In genomic region chr8:89956482-89957020, GRCm38 (mm10) we compare ENCODE assay signal across 21 mouse cellular contexts.
DNase-seq lines count a peak whose midpoint lies in the region; ATAC-seq lines count a peak whose summit lies in the region.
"Had no signal": no experiment of that assay in that cellular context is flagged by ENCODE, and none has a peak within 500 bp of the region (broad histone marks: within the 10 kb centered on the region; RNA-seq: fewer than 3 reads in every experiment).

No protein-coding gene starts in this region.

- ATAC-seq in heart, embryonic 13.5 days (ENCODE audit: extremely low read depth, insufficient number of reproducible peaks, low FRiP score, low TSS enrichment) = peak; percentile 61; the same call in 1 of the 2 replicates
- ATAC-seq in midbrain, embryonic 14.5 days (ENCODE audit: low FRiP score, low TSS enrichment) = no peak
- ATAC-seq: inflammation-experienced regulatory T-cells, adult 6 months; liver, postnatal 0 days; lung, postnatal 0 days had no signal

- H3K9ac ChIP-seq in heart, embryonic 13.5 days = no peak overlapping the region
- H3K9ac ChIP-seq in midbrain, embryonic 14.5 days (replicated peaks; ENCODE audit: low read length) = no peak overlapping the region
- H3K9ac ChIP-seq: hindbrain, embryonic 13.5 days; liver, postnatal 0 days had no signal

- no peak overlapping the region for H3K4me3 ChIP-seq in heart, embryonic 13.5 days
- no peak overlapping the region for H3K4me3 ChIP-seq in midbrain, embryonic 14.5 days (replicated peaks; ENCODE audit: low read depth, low read length)
- H3K4me3 ChIP-seq: hindbrain, embryonic 13.5 days had no signal

- peak; percentile 4 for DNase-seq in embryo, embryonic 10.5 days (ENCODE audit: low spot score)
- no peak for DNase-seq in embryo, embryonic 10 days (ENCODE audit: low spot score)
- no peak for DNase-seq in heart, postnatal 14 days
- peak; percentile 9 for DNase-seq in layer of hippocampus, adult 11-12 months (ENCODE audit: low spot score)
- no peak for DNase-seq in layer of hippocampus, adult 9-10 months (ENCODE audit: low spot score)
- DNase-seq in midbrain, embryonic 14.5 days = no peak
- no peak for DNase-seq in embryo, embryonic 9.5 days (ENCODE audit: extremely low spot score)
- DNase-seq: adrenal gland, postnatal 14 days; cerebellum, adult 9-10 months; gastrocnemius, postnatal 14 days; kidney, adult 2 months; liver, postnatal 0 days; right cerebral cortex, postnatal 4 days; thymus, postnatal 25 days had no signal

- WGBS in heart, embryonic 13.5 days = 27% methylated on average over 11 of the region's 11 CpGs
- 28% methylated on average over 11 of the region's 11 CpGs for WGBS in midbrain, embryonic 14.5 days

- peak overlapping the region; percentile 81 for H3K27ac ChIP-seq in heart, embryonic 13.5 days (replicated peaks)
- H3K27ac ChIP-seq in midbrain, embryonic 14.5 days (replicated peaks; ENCODE audit: low read depth, low read length) = no peak overlapping the region
- H3K27ac ChIP-seq: hindbrain, embryonic 13.5 days; kidney, postnatal 0 days; macrophage had no signal

- H3K27me3 ChIP-seq in heart, embryonic 13.5 days (replicated peaks) = no peaks in the 10 kb centered on the region
- no peaks in the 10 kb centered on the region for H3K27me3 ChIP-seq in midbrain, embryonic 14.5 days (ENCODE audit: control insufficient read depth, insufficient read depth, low read length)
- H3K27me3 ChIP-seq: hindbrain, embryonic 13.5 days had no signal

- peaks cover 9% of the 10 kb centered on the region; the same call in 1 of the 2 replicates for H3K9me3 ChIP-seq in heart, embryonic 13.5 days
- H3K9me3 ChIP-seq in midbrain, embryonic 14.5 days (ENCODE audit: control insufficient read depth, low read length) = no peaks in the 10 kb centered on the region
- H3K9me3 ChIP-seq: hindbrain, embryonic 13.5 days had no signal

- peaks cover 17% of the 10 kb centered on the region for H3K4me1 ChIP-seq in heart, embryonic 13.5 days
- H3K4me1 ChIP-seq in midbrain, embryonic 14.5 days (ENCODE audit: control insufficient read depth, insufficient read depth, low read length) = peaks cover 9% of the 10 kb centered on the region
- H3K4me1 ChIP-seq: hindbrain, embryonic 13.5 days had no signal

- intact Hi-C loops in heart, postnatal 14 days (cut with DNase I) = no loop called here

- no peaks in the 10 kb centered on the region for H3K36me3 ChIP-seq in heart, embryonic 13.5 days
- H3K36me3 ChIP-seq in midbrain, embryonic 14.5 days (ENCODE audit: control insufficient read depth, insufficient read depth, low read length) = no peaks in the 10 kb centered on the region
- H3K36me3 ChIP-seq: hindbrain, embryonic 13.5 days had no signal

- H3K4me2 ChIP-seq in heart, embryonic 13.5 days = peak overlapping the region; percentile 29
- H3K4me2 ChIP-seq in midbrain, embryonic 14.5 days (ENCODE audit: low read length) = 0 out of 2 replicates have a peak overlapping the region, but pooled peaks have one; percentile 5
- H3K4me2 ChIP-seq: hindbrain, embryonic 13.5 days; liver, embryonic 11.5 days had no signal

Comparison
In these comparisons a context has a peak if more than half of its experiments do, and no peak if none do; other contexts are left out.
1. DNase-seq: peak in embryo, embryonic 10.5 days (single experiment) and layer of hippocampus, adult 11-12 months (single experiment); none in embryo, embryonic 10 days (single experiment), heart, postnatal 14 days (0 of 2), layer of hippocampus, adult 9-10 months (single experiment), midbrain, embryonic 14.5 days (single experiment) and embryo, embryonic 9.5 days (single experiment).